Mouse (Mus musculus): ENCODE data around the gene 1700011M02Rik.
"Not testable (repeated sequence)": the region's sequence is repeated elsewhere in the genome, so short reads cannot be mapped to it uniquely, and the experiment has no call there.

Gene 1700011M02Rik

DNA sequence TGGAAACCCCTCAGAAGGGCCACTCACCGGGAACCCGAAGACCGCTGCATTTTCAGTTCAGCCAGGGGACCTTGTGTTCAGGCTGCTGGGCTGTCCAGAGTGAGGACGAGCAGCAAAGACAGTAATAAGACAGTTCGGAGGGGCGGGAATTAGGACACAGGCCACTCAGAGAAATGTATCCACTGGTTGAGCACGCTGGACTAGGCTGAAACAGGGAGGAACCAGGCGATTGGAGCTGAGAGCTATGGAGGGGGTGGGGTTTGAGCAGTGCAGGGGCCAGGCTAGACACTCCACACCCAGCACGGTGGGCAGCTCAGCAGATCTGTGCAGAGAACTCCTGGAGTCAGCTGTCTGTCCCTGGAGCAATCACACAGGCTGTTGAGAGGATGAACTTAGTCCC, at the start of gene 1700011M02Rik, which contains the start of gene Dmrtc1a:
TSS of gene 1700011M02Rik (plus strand) at position 319 of the 400 bp plus-strand sequence.
TSS of gene Dmrtc1a (minus strand) at position 101 of the 400 bp plus-strand sequence.
- not testable (repeated sequence) for DNase-seq

DNA sequence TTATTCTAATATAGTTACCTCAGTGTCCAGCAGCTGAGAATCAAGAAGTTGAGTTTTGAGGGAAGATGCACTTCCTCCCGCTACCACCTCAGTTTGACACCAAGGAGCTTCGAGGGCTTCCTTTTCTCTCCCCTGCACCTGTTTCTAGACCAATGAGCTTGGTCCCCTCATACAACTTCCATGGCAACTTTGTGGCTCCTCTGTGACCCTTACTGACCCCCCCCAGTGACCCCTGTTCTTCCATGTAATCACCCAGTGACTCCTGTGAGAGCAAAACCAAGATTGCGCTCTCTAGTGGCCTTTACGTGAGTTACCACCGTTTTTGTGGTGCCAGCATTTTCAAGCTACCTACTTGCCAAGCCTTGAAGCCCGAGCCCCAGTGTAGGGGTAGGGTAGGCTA, 40.8 kb upstream of the 1700011M02Rik start, which contains the start of gene 1700031F05Rik:
TSS of gene 1700031F05Rik (minus strand) at position 101 of the 400 bp plus-strand sequence.
- no peak for DNase-seq

DNA sequence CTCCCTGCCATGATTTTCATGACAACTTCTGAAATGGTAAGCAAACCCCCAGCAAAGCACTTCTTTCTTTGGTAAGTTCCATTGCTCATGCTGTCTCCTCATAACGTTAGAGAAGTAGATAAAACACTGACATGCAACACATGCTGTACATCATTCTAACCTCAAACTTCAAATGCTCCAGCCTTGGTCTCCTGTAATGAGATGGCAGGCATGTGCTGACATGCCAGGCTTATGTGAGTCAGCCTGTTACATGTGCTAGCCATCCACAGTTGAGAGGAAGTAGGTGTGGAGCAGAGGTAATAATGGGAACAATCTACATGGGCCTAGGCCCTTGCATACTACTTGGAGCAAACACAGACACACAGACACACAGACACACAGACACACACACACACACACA, 6.1 kb downstream of the 1700011M02Rik start:
- not testable (repeated sequence) for DNase-seq

DNA sequence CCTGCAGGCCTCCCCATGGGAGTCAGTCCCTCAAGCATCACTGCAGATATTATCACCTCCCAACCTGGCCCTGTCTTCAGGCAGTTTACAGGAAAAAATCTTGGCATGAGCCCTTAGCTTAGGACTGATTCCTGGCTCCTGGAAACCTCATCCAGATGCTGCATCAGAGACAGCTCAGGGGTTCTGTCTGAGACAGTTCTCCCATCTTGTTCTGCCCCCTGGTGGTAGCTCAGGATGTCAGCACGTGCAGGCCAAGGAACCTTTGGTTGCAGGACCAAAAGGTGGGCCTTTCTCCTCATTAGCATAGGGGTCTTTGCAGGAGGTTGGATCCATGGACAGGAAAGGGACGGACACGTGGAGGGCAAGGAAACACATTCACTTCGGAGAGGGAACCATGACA, 18.0 kb downstream of the 1700011M02Rik start:
- DNase-seq: peak; percentile 57

DNA sequence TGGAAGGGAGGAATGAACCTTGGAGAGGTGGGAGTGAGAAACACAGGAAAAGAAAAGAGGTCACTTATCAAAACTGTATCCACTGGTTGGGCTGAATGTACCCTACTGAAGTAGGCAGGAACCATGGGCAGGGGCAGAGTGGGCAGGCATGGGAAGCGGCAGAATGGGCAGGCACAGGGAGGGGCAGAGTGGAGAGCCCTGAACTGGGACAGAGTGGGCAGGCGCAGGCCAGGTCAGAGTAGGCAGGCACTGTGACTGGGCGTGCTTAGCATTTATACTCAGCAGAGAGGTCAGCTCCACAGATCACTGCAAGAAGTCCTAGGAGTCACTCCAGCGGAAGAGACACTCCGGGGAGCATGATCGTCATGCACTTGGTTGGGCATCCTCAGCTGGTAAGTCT, 19.4 kb downstream of the 1700011M02Rik start, which contains the start of gene 1700018G05Rik:
TSS of gene 1700018G05Rik (plus strand) at position 301 of the 400 bp plus-strand sequence.
- DNase-seq: not testable (repeated sequence)

DNA sequence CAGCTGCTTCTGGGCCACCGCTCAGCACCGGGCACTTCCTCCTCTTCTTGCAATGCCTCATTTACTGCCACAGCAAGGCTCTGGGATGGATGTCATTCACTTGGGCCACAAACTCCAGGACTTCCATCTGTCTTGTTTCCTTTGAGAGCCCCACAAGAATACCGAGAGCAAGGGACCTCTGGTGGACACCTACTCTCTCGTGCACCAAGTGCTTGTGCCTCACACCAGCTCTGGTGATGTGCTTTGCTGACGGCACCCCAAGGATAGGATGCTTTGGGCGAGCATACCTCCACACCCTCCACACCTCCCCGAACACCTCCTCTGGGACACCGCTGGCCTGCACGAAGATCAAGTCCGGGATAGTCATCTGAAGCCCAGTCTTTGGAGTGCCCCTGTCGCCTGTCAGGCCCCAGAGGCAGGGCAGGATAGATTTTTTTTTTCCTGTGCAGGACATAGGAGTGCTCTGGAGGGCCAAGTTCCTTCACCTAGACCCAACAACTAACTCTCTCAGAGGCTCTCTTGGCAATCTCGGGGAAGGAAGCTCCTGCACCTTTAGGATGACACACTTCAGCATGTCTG, 24.4 kb downstream of the 1700011M02Rik start:
- DNase-seq: no peak

DNA sequence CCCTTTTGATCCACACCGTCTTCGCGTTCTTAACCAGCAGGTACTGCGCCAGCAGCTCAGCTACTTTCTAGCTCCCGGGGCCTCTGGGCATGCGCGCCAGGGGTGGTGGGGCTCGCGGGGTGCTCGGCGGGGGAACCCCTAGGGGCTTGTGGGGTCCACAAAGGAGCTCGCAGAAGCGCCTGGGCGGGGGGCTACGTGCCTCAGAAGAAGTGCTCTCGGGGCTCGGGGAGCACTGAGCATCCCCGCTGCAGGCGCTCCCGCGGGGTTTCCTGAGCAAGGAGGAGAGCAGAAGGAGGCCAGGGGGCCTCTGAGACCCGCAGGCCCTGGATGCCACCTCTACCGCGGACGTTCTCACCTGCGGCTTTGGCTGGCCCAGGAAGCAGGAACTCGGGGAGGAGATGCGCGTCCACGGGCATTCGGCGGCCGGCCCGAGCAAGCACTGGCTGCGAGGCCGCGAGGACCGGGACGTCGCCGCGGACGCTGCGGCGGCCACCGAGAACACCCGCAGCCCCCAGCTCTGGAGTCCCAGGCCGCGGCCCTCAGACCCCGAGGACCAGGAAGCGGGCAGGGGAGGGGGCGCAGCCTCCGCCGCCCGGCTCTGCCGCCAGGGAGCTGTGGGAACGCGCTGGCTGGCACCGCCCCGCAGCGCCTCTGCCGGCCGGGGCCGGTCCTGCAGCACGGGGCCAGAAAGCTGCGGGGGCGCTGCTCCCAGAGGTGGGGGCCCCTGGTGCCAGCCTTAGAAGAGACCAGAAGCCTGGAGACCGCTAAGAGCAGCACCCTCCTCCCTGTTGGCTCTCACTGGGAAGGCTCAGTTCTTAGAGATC, 25.1 kb downstream of the 1700011M02Rik start:
- DNase-seq: peak; percentile 71

DNA sequence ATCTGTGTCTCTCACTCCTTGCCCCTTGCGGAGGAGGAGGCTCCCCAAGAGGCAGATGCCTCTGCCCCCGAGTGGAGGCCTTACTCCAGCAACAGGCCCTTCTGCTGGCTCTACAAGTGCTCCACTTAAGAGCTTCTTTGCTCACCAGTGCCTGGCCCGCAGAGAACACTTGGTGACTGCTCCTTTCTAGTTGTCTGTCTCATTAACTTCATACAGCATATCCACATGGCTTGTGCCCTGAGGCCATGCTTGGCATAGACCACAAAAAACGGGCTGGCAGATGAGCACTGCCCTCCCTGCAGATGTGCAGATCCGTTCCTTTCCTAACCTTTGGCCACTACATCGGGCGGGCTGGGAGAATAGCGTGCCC, 25.7 kb downstream of the 1700011M02Rik start:
- peak; percentile 2 for DNase-seq

DNA sequence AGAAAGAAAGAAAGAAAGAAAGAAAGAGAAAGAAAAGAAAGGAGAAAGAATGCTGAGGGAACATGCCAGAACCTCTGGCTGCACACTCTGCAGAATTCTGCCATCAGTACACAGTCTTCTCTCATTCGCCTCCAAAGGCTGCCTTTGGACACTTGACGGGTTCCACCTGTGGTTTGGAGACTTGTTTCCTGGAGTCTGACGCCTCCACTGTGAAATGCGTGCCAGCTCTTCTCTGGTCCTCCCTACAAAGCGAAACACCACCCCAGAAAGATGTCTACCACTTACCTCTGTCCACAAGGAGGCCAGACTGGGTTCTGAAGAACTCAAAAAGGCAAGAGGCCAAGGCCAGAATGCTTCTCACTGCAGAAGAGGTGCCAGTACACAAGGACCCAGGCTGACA, 28.0 kb downstream of the 1700011M02Rik start:
- DNase-seq: no peak

DNA sequence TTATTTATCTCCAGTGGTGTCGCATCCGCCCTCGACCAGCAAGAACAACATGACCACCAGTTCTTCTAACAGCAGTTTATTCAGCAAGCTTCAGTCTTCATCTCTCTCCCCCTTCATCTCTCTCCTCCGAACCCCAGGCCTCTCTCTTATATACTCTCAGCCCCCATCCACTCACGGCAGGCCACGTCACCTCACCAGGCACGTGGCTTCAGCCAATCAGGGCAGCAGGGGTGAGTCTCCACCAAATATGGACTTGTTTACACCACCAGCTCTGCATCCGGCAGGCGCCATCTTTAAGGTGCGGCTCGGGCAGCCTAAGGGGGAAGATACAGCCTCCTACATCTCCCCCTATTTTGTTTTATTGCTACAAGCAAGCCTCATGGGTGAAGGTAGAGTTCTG, 41.4 kb downstream of the 1700011M02Rik start:
- not testable (repeated sequence) for DNase-seq

DNA sequence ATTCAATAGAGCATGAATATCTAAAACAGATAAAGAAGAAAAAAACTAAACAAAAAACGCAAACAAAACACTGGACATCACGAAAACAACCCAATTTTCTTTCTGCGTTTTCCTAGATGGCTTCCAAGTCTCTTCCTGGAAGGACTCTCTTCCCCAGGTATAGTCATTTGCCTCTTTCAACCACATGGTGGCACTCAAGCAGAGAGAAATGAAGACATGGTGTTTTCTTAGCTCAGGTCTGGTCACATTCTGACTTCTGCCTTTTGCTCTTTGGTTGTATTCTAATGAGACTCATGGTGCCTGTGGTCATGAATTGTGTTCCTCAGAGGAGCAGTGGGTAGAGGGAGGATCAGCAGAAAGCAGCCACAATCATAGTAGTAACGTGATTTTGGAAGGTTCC, 50.2 kb downstream of the 1700011M02Rik start:
- peak; percentile 39 for DNase-seq
